Mouse (Mus musculus) heart, adult 9 months (tissue): ENCODE results near the gene Elovl7.

Source experiments
- DNase-seq, 2 experiments: peaks; one replicate each; pipeline ENCODE4 v3.0.0; 2022; ENCODE audit warnings: low spot score in 2 of 2

Elovl7 gene

GRCm38 (mm10) chr13:108241715-108242114, 27.5 kb downstream of the Elovl7 start:
- no peak for DNase-seq

- DNase-seq = no peak
Observed at GRCm38 (mm10) chr13:108245086-108245697, 31.0 kb downstream of the Elovl7 start.

- DNase-seq = no peak
Observed at GRCm38 (mm10) chr13:108251106-108251505, 36.9 kb downstream of the Elovl7 start.

- no peak for DNase-seq
Observed at GRCm38 (mm10) chr13:108253977-108254376, 39.8 kb downstream of the Elovl7 start.

GRCm38 (mm10) chr13:108263042-108263441, 48.8 kb downstream of the Elovl7 start:
- DNase-seq = no peak

- DNase-seq = no peak
Observed at GRCm38 (mm10) chr13:108265394-108265793, 51.2 kb downstream of the Elovl7 start.

- DNase-seq = no peak
Observed at GRCm38 (mm10) chr13:108267841-108268634, 53.8 kb downstream of the Elovl7 start.

GRCm38 (mm10) chr13:108271458-108272148, 57.4 kb downstream of the Elovl7 start:
- no peak for DNase-seq

GRCm38 (mm10) chr13:108272332-108272731, 58.1 kb downstream of the Elovl7 start:
- no peak for DNase-seq

GRCm38 (mm10) chr13:108273034-108273433, 58.8 kb downstream of the Elovl7 start:
- DNase-seq = no peak

GRCm38 (mm10) chr13:108273456-108273855, 59.3 kb downstream of the Elovl7 start:
- DNase-seq = no peak

- DNase-seq = no peak
Observed at GRCm38 (mm10) chr13:108276561-108276960, 62.4 kb downstream of the Elovl7 start.

GRCm38 (mm10) chr13:108277320-108277719, 63.1 kb downstream of the Elovl7 start:
- no peak for DNase-seq

- DNase-seq = no peak
Observed at GRCm38 (mm10) chr13:108278592-108278991, 64.4 kb downstream of the Elovl7 start.

GRCm38 (mm10) chr13:108284312-108284711, 70.1 kb downstream of the Elovl7 start:
- no peak for DNase-seq

- DNase-seq = no peak
Observed at GRCm38 (mm10) chr13:108287953-108288352, 73.7 kb downstream of the Elovl7 start.

GRCm38 (mm10) chr13:108289436-108289835, 75.2 kb downstream of the Elovl7 start:
- DNase-seq = no peak

GRCm38 (mm10) chr13:108290314-108290713, 76.1 kb downstream of the Elovl7 start:
- DNase-seq = no peak

- peak; percentile 51 to 58 for DNase-seq
Observed at GRCm38 (mm10) chr13:108297350-108298093, 83.3 kb downstream of the Elovl7 start.

GRCm38 (mm10) chr13:108298241-108298640, 84.0 kb downstream of the Elovl7 start:
- no peak for DNase-seq

- DNase-seq = no peak
Observed at GRCm38 (mm10) chr13:108300346-108300950, 86.2 kb downstream of the Elovl7 start.
